Mouse (Mus musculus): ENCODE data around the gene Psmd3. TPM values are rescaled to one million over a fixed set of nuclear protein-coding genes. Genes with fewer than 3 reads are reported as not detected.
"Not testable (repeated sequence)": the region's sequence is repeated elsewhere in the genome, so short reads cannot be mapped to it uniquely, and the experiment has no call there.

Gene Psmd3
- polyA plus RNA-seq, 1 experiment from 2014 or later, result 55.5 TPM

- no peak overlapping the region for H3K4me3 ChIP-seq (ENCODE audit: inconsistent target)
- H3K36me3 ChIP-seq (ENCODE audit: inconsistent target), result no peaks in the 10 kb centered on the region; the same call in 1 of the 2 replicates
- H3K79me2 ChIP-seq (ENCODE audit: inconsistent target), result no peaks in the 10 kb centered on the region
- H3K27ac ChIP-seq, result no peak overlapping the region
- WGBS (ENCODE audit: missing documents), result 34% methylated on average over 13 of the region's 13 CpGs
Observed at GRCm38 (mm10) chr11:98717904-98718303, 35.5 kb downstream of the Psmd3 start.

DNA sequence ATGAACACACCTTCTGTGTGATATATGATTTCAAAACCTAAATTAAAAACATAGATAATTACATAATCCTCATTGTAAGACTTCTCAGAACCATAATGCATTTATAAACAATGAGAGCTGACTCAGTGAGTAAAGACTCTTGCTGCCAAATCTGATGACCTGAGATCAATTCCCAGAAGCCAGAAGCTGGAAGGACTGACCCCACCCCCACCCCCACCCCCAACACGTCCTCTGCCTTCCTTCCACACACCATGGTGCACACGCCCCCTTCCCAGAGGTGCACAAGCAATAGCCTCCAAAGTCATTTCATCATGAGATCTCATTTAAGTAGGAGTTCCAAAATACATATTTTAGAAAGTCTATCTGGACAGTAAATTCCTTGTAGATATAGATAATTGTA lies 38.4 kb downstream of the Psmd3 start:
- WGBS (ENCODE audit: missing documents), result 100% methylated on average over 1 of the region's 2 CpGs
- no peaks in the 10 kb centered on the region; the same call in 1 of the 2 replicates for H3K36me3 ChIP-seq (ENCODE audit: inconsistent target)
- H3K79me2 ChIP-seq (ENCODE audit: inconsistent target), result no peaks in the 10 kb centered on the region

GRCm38 (mm10) chr11:98721458-98722226 lies 39.3 kb downstream of the Psmd3 start:
- no peaks in the 10 kb centered on the region for H3K36me3 ChIP-seq (ENCODE audit: inconsistent target)
- H3K4me3 ChIP-seq (ENCODE audit: inconsistent target), result no peak overlapping the region
- H3K79me2 ChIP-seq (ENCODE audit: inconsistent target), result no peaks in the 10 kb centered on the region
- no peak overlapping the region for H3K27ac ChIP-seq
- WGBS (ENCODE audit: missing documents), result 91% methylated on average over 23 of the region's 24 CpGs

More for the DNA sequence above, 38.4 kb downstream of the Psmd3 start:
- Histone ChIP-seq H3K4me3 (ENCODE audit: inconsistent target) (no peak overlapping the region), H3K27ac (no peak overlapping the region)

GRCm38 (mm10) chr11:98723098-98723497 lies 40.7 kb downstream of the Psmd3 start:
- 80% methylated on average over 7 of the region's 7 CpGs for whole genome bisulfite sequencing (ENCODE audit: missing documents)
- Histone ChIP-seq H3K27ac (no peak overlapping the region), H3K79me2 (ENCODE audit: inconsistent target) (no peaks in the 10 kb centered on the region), H3K4me3 (ENCODE audit: inconsistent target) (no peak overlapping the region), H3K36me3 (ENCODE audit: inconsistent target) (no peaks in the 10 kb centered on the region)

- no peaks in the 10 kb centered on the region for H3K36me3 ChIP-seq (ENCODE audit: inconsistent target)
- H3K4me3 ChIP-seq (ENCODE audit: inconsistent target), result no peak overlapping the region
- WGBS (ENCODE audit: missing documents), result 96% methylated on average over 15 of the region's 15 CpGs
- no peak overlapping the region for H3K27ac ChIP-seq
- H3K79me2 ChIP-seq (ENCODE audit: inconsistent target), result peaks cover 6% of the 10 kb centered on the region; the same call in 1 of the 2 replicates
Observed at GRCm38 (mm10) chr11:98725926-98726506, 43.7 kb downstream of the Psmd3 start.

- Histone ChIP-seq H3K4me3 (ENCODE audit: inconsistent target) (peak within 1 kb of the TSS; percentile 87), H3K27ac (peak within 1 kb of the TSS; percentile 21), H3K36me3 (ENCODE audit: inconsistent target) (no peaks in the 10 kb centered on the region), H3K79me2 (ENCODE audit: inconsistent target) (peaks cover 6% of the 10 kb centered on the region; the same call in 1 of the 2 replicates)
- under 1% methylated on average over 16 of the region's 16 CpGs for WGBS (ENCODE audit: missing documents)
Observed at GRCm38 (mm10) chr11:98729119-98729588, 46.8 kb downstream of the Psmd3 start, which contains the start of gene Med24. Med24 (minus strand) TSS chr11:98729435.

- Histone ChIP-seq H3K4me3 (ENCODE audit: inconsistent target) (no peak overlapping the region), H3K79me2 (ENCODE audit: inconsistent target) (peaks cover 6% of the 10 kb centered on the region; the same call in 1 of the 2 replicates)
- WGBS (ENCODE audit: missing documents), result 86% methylated on average over 4 of the region's 4 CpGs
Observed at GRCm38 (mm10) chr11:98730727-98731126, 48.4 kb downstream of the Psmd3 start.

GRCm38 (mm10) chr11:98731134-98731533 lies 48.8 kb downstream of the Psmd3 start:
- H3K27ac ChIP-seq, result no peak overlapping the region
- WGBS (ENCODE audit: missing documents), result 96% methylated on average over 5 of the region's 5 CpGs
- no peak overlapping the region for H3K4me3 ChIP-seq (ENCODE audit: inconsistent target)
- no peaks in the 10 kb centered on the region for H3K36me3 ChIP-seq (ENCODE audit: inconsistent target)
- H3K79me2 ChIP-seq (ENCODE audit: inconsistent target), result peaks cover 6% of the 10 kb centered on the region; the same call in 1 of the 2 replicates

More at GRCm38 (mm10) chr11:98730727-98731126, 48.4 kb downstream of the Psmd3 start:
- Histone ChIP-seq H3K27ac (no peak overlapping the region), H3K36me3 (ENCODE audit: inconsistent target) (no peaks in the 10 kb centered on the region)

DNA sequence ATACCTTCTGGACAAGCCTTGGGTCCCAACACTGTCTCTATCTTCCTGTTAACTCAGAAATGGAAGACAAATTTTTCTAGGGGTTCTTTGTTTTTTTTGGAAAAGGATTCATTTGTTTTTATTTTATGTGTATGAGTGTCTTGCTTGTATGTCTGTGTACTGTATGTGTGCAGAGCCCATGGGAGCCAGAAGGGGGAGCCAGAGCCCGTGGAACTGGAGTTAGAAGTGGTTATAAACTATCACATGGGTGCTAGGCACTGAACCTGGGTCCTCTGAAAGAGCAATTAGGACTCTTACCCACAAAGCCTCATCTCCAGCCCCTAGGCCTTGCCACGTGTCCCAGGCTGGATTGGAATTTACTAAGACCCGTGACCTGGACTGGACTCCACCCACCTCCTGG lies 51.7 kb downstream of the Psmd3 start:
- H3K27ac ChIP-seq, result no peak overlapping the region
- H3K79me2 ChIP-seq (ENCODE audit: inconsistent target), result no peaks in the 10 kb centered on the region
- H3K4me3 ChIP-seq (ENCODE audit: inconsistent target), result no peak overlapping the region
- H3K36me3 ChIP-seq (ENCODE audit: inconsistent target), result no peaks in the 10 kb centered on the region
- WGBS (ENCODE audit: missing documents), result 81% methylated on average over 3 of the region's 3 CpGs

DNA sequence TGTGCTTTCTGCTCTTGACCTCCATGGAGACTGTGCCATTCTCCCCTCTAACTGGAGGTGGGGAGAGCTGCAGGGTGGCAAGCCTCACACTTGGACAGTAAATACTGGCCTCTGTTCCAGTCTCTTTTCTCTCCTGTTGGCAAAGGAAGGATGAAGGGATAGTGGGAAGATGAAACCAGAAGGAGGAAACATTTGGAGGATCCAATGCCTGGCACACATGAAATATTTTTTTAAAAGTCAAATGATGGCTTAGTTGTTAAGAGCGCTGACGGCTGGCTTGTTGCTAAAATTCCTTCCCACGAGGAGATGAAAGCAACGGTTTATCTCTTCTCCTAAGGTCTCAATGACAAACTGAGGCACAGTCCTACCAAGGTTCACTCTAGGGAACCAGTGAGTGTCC lies 52.8 kb downstream of the Psmd3 start:
- WGBS (ENCODE audit: missing documents), result 96% methylated on average over 4 of the region's 4 CpGs

DNA sequence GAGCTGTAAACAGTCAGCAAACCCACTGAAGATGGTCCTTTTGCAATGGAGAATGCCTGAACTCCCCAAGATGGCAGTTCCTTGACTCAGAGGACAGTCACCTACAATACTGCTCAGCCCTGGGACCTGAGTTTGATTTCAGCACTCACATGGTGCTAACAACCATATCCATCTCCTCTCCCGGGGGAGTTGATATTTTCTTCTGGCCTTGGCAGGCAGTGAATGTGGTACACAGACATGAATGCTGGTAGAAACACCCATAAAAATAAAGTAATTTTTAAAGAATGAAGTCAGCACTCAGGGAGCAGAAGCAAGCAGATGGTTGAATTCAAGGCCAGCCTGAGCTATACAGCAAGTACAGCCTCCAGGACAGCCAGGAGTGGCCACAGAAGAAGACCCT lies 53.8 kb downstream of the Psmd3 start:
- WGBS (ENCODE audit: missing documents), result 91% methylated on average over 1 of the region's 1 CpGs
- no peaks in the 10 kb centered on the region for H3K36me3 ChIP-seq (ENCODE audit: inconsistent target)
- no peaks in the 10 kb centered on the region for H3K79me2 ChIP-seq (ENCODE audit: inconsistent target)
- H3K27ac ChIP-seq, result no peak overlapping the region
- H3K4me3 ChIP-seq (ENCODE audit: inconsistent target), result no peak overlapping the region

More for the DNA sequence above, 52.8 kb downstream of the Psmd3 start:
- Histone ChIP-seq H3K4me3 (ENCODE audit: inconsistent target) (no peak overlapping the region), H3K36me3 (ENCODE audit: inconsistent target) (no peaks in the 10 kb centered on the region), H3K27ac (no peak overlapping the region), H3K79me2 (ENCODE audit: inconsistent target) (no peaks in the 10 kb centered on the region)

DNA sequence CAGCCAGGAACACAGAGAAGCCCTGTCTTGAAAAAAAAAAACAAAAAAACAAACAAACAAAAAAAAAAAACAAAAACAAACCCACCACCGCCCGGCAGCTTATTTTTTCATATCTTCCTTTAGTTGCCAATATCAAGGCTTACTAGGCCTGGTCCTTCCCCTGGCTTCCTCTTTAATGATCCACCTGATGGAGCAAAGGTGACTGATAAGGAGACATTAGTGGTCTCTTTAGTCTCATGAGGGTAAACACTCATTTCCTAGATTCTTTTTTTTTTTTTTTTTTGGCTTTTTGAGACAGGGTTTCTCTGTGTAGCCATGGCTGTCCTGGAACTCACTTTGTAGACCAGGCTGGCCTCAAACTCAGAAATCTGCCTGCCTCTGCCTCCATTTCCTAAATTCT lies 54.9 kb downstream of the Psmd3 start:
- not testable (repeated sequence) for H3K79me2 ChIP-seq (ENCODE audit: inconsistent target); H3K4me3 ChIP-seq (ENCODE audit: inconsistent target); H3K36me3 ChIP-seq (ENCODE audit: inconsistent target); H3K27ac ChIP-seq
- 92% methylated on average over 2 of the region's 2 CpGs for WGBS (ENCODE audit: missing documents)

- Histone ChIP-seq H3K79me2 (ENCODE audit: inconsistent target) (no peaks in the 10 kb centered on the region; the same call in 1 of the 2 replicates), H3K36me3 (ENCODE audit: inconsistent target) (no peaks in the 10 kb centered on the region), H3K4me3 (ENCODE audit: inconsistent target) (no peak overlapping the region), H3K27ac (no peak overlapping the region)
- WGBS (ENCODE audit: missing documents), result 88% methylated on average over 4 of the region's 4 CpGs
Observed at GRCm38 (mm10) chr11:98738428-98738911, 56.1 kb downstream of the Psmd3 start.

DNA sequence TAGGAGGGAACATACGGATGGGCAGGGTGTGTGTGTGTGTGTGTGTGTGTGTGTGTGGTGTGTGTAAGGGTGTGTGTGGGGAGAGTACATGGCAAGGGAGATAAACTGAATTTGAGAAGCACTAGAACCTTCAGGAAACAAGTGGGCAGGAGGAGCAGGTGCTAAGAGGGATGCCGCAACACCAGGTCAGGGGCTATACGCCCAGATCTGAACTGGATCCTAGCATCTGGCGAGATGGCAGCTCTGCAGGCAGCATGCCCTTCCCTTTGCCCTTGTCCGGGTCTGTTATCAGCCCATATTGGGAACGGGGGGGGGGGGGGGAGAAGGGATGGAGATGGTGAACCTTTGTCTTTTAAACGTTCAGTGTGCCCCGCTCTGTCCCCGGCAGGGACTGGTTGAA lies 56.6 kb downstream of the Psmd3 start:
- 89% methylated on average over 9 of the region's 9 CpGs for WGBS (ENCODE audit: missing documents)
- H3K4me3 ChIP-seq (ENCODE audit: inconsistent target), result no peak overlapping the region

DNA sequence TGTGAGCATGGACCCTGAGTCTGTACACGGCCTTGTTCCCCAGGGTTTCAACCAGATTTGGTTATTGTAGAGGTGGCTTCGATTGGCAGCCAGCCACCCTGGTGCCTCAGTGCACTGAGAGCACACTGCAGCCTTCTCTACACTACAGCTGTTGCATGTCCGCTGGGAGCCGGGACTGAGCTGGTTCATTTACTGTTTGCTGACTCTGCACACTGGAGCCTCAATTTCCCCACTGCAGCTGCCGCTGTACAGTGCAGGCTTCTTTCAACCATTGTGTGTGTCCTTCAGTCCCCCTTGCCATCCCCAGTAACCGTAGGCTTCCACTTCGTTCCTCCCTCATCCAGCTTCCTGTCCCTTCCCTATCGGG lies 57.7 kb downstream of the Psmd3 start:
- Histone ChIP-seq H3K79me2 (ENCODE audit: inconsistent target) (no peaks in the 10 kb centered on the region; the same call in 1 of the 2 replicates), H3K27ac (no peak overlapping the region), H3K4me3 (ENCODE audit: inconsistent target) (no peak overlapping the region), H3K36me3 (ENCODE audit: inconsistent target) (no peaks in the 10 kb centered on the region)
- 58% methylated on average over 8 of the region's 8 CpGs for WGBS (ENCODE audit: missing documents)

More for the DNA sequence above, 56.6 kb downstream of the Psmd3 start:
- no peak overlapping the region for H3K27ac ChIP-seq
- H3K79me2 ChIP-seq (ENCODE audit: inconsistent target), result no peaks in the 10 kb centered on the region; the same call in 1 of the 2 replicates
- no peaks in the 10 kb centered on the region for H3K36me3 ChIP-seq (ENCODE audit: inconsistent target)

Data from macrophage (primary cell).